In genomic region chr2:127248334-127249004, GRCm38 (mm10) we compare ENCODE assay signal across 8 mouse cellular contexts. TPM values are rescaled to one million over a fixed set of nuclear protein-coding genes. Genes with fewer than 3 reads are reported as not detected.
DNase-seq lines count a peak whose midpoint lies in the region; ATAC-seq lines count a peak whose summit lies in the region.

No protein-coding gene starts in this region.

- H3K9ac ChIP-seq in kidney, embryonic 14.5 days (ENCODE audit: low read depth, low read length): peak overlapping the region; percentile 83
- peak overlapping the region; percentile 87 for H3K9ac ChIP-seq in liver, embryonic 11.5 days (ENCODE audit: low read depth, low read length)
- H3K9ac ChIP-seq in stomach, embryonic 15.5 days: peak overlapping the region; percentile 80

- H3K27me3 ChIP-seq in embryonic facial prominence, embryonic 10.5 days (replicated peaks; ENCODE audit: low read depth, poor library complexity, severe bottlenecking): no peaks in the 10 kb centered on the region
- H3K27me3 ChIP-seq in heart, embryonic 10.5 days (ENCODE audit: insufficient read depth, poor library complexity, severe bottlenecking): no peaks in the 10 kb centered on the region
- H3K27me3 ChIP-seq in kidney, embryonic 14.5 days (ENCODE audit: control insufficient read depth, insufficient read depth, low read length): no peaks in the 10 kb centered on the region
- no peaks in the 10 kb centered on the region for H3K27me3 ChIP-seq in liver, embryonic 11.5 days (replicated peaks; ENCODE audit: control insufficient read depth, insufficient read depth, low read length)
- no peaks in the 10 kb centered on the region for H3K27me3 ChIP-seq in stomach, embryonic 15.5 days (replicated peaks)

- peaks cover 49% of the 10 kb centered on the region for H3K36me3 ChIP-seq in embryonic facial prominence, embryonic 10.5 days (replicated peaks)
- peaks cover 33% of the 10 kb centered on the region for H3K36me3 ChIP-seq in heart, embryonic 10.5 days
- peaks cover 25% of the 10 kb centered on the region for H3K36me3 ChIP-seq in kidney, embryonic 14.5 days (ENCODE audit: control insufficient read depth, insufficient read depth, low read length)
- H3K36me3 ChIP-seq in liver, embryonic 11.5 days (ENCODE audit: control insufficient read depth, insufficient read depth, low read length): peaks cover 8% of the 10 kb centered on the region
- H3K36me3 ChIP-seq in stomach, embryonic 15.5 days: peaks cover 18% of the 10 kb centered on the region

- no peaks in the 10 kb centered on the region for H3K9me3 ChIP-seq in embryonic facial prominence, embryonic 10.5 days
- no peaks in the 10 kb centered on the region for H3K9me3 ChIP-seq in heart, embryonic 10.5 days
- H3K9me3 ChIP-seq in kidney, embryonic 14.5 days (ENCODE audit: control insufficient read depth, low read length): no peaks in the 10 kb centered on the region
- H3K9me3 ChIP-seq in liver, embryonic 11.5 days (ENCODE audit: control insufficient read depth, low read length): no peaks in the 10 kb centered on the region
- H3K9me3 ChIP-seq in stomach, embryonic 15.5 days: no peaks in the 10 kb centered on the region

- peak overlapping the region; percentile 85 for H3K27ac ChIP-seq in embryonic facial prominence, embryonic 10.5 days (replicated peaks)
- peak overlapping the region; percentile 86 for H3K27ac ChIP-seq in heart, embryonic 10.5 days
- H3K27ac ChIP-seq in kidney, embryonic 14.5 days (ENCODE audit: low read depth, low read length): peak overlapping the region; percentile 55; the same call in 1 of the 2 replicates
- H3K27ac ChIP-seq in liver, embryonic 11.5 days (ENCODE audit: low read depth, low read length): peak overlapping the region; percentile 83
- H3K27ac ChIP-seq in stomach, embryonic 15.5 days: peak overlapping the region; percentile 81

- 1% methylated on average over 39 of the region's 39 CpGs for WGBS in embryonic facial prominence, embryonic 10.5 days
- under 1% methylated on average over 39 of the region's 39 CpGs for WGBS in heart, embryonic 10.5 days
- under 1% methylated on average over 39 of the region's 39 CpGs for WGBS in kidney, embryonic 14.5 days
- under 1% methylated on average over 39 of the region's 39 CpGs for WGBS in liver, embryonic 11.5 days
- WGBS in stomach, embryonic 15.5 days: under 1% methylated on average over 39 of the region's 39 CpGs

- H3K4me3 ChIP-seq in embryonic facial prominence, embryonic 10.5 days: peak overlapping the region; percentile 99
- H3K4me3 ChIP-seq in heart, embryonic 10.5 days: peak overlapping the region; percentile 90
- H3K4me3 ChIP-seq in kidney, embryonic 14.5 days (ENCODE audit: low read length): peak overlapping the region; percentile 80
- peak overlapping the region; percentile 87 for H3K4me3 ChIP-seq in liver, embryonic 11.5 days (ENCODE audit: low read depth, low read length)
- peak overlapping the region; percentile 97 for H3K4me3 ChIP-seq in stomach, embryonic 15.5 days (replicated peaks)

- peaks cover 30% of the 10 kb centered on the region for H3K4me1 ChIP-seq in embryonic facial prominence, embryonic 10.5 days
- peaks cover 40% of the 10 kb centered on the region for H3K4me1 ChIP-seq in heart, embryonic 10.5 days
- peaks cover 25% of the 10 kb centered on the region; the same call in 1 of the 2 replicates for H3K4me1 ChIP-seq in kidney, embryonic 14.5 days (ENCODE audit: control insufficient read depth, insufficient read depth, low read length)
- H3K4me1 ChIP-seq in liver, embryonic 11.5 days (replicated peaks; ENCODE audit: control insufficient read depth, insufficient read depth, low read length): peaks cover 20% of the 10 kb centered on the region
- H3K4me1 ChIP-seq in stomach, embryonic 15.5 days: peaks cover 23% of the 10 kb centered on the region

- H3K4me2 ChIP-seq in kidney, embryonic 14.5 days (replicated peaks; ENCODE audit: low read depth, low read length): peak overlapping the region; percentile 96
- H3K4me2 ChIP-seq in liver, embryonic 11.5 days: peak overlapping the region; percentile 98
- peak overlapping the region; percentile 94 for H3K4me2 ChIP-seq in stomach, embryonic 15.5 days

- DNase-seq in 3T3-L1 (ENCODE audit: low read depth, low spot score): peak; percentile 55
- peak; percentile 40 to 49 for DNase-seq in adrenal gland, adult 18-20 months (ENCODE audit: low spot score in 2 of 2)
- DNase-seq in embryonic facial prominence, embryonic 10.5 days (ENCODE audit: low spot score): peak; percentile 58
- DNase-seq in heart, embryonic 10.5 days (ENCODE audit: low spot score): peak; percentile 82
- DNase-seq in liver, embryonic 11.5 days (ENCODE audit: low spot score): peak; percentile 65
- DNase-seq in natural killer cell, adult 2 months (ENCODE audit: low spot score in 2 of 2): peak; percentile 35 to 55

- ATAC-seq in kidney, embryonic 14.5 days (ENCODE audit: low FRiP score, low TSS enrichment): peak; percentile 60
- peak; percentile 61 for ATAC-seq in liver, embryonic 11.5 days (replicated peaks; ENCODE audit: low FRiP score)
- peak; percentile 40 for ATAC-seq in stomach, embryonic 15.5 days (ENCODE audit: insufficient read depth, low FRiP score, low read depth)

RNA-seq across cellular contexts. Expression of gene Tmem127, which starts 0.8 kb away (rescaled TPM):
- total RNA-seq in adrenal gland, adult 18-20 months (2021): 10 to 100 TPM; 71.4 to 80.8 TPM
- 22.5 and 23.1 TPM in 2 replicates for polyA plus RNA-seq in embryonic facial prominence, embryonic 10.5 days (2016; fragmentation: Nextera tagmentation; extraction: Ambion mirVana)
- polyA plus RNA-seq in heart, embryonic 10.5 days (2016; fragmentation: Nextera tagmentation; extraction: Ambion mirVana): 22.1 and 23.1 TPM in 2 replicates
- polyA plus RNA-seq in kidney, embryonic 14.5 days (2014; fragmentation: Nextera tagmentation; extraction: Ambion mirVana): 13.5 and 19.8 TPM in 2 replicates
- 16.9 and 18.2 TPM in 2 replicates for polyA plus RNA-seq in liver, embryonic 11.5 days (2014; fragmentation: Nextera tagmentation; extraction: Ambion mirVana)
- polyA plus RNA-seq in stomach, embryonic 15.5 days (2015; fragmentation: Nextera tagmentation; extraction: Ambion mirVana): 29.2 and 29.4 TPM in 2 replicates

RNA-seq across cellular contexts. Expression of gene Ciao1, which starts 0.9 kb away (rescaled TPM):
- total RNA-seq in adrenal gland, adult 18-20 months (2021): 100 to 1,000 TPM in 1 of 2 experiments, 10 to 100 TPM in 1; 92.7 to 103 TPM
- polyA plus RNA-seq in embryonic facial prominence, embryonic 10.5 days (2016; fragmentation: Nextera tagmentation; extraction: Ambion mirVana): 54.9 and 55.5 TPM in 2 replicates
- polyA plus RNA-seq in heart, embryonic 10.5 days (2016; fragmentation: Nextera tagmentation; extraction: Ambion mirVana): 58.3 and 61.1 TPM in 2 replicates
- 60.1 and 62.5 TPM in 2 replicates for polyA plus RNA-seq in kidney, embryonic 14.5 days (2014; fragmentation: Nextera tagmentation; extraction: Ambion mirVana)
- polyA plus RNA-seq in liver, embryonic 11.5 days (2014; fragmentation: Nextera tagmentation; extraction: Ambion mirVana): 72.1 and 72.6 TPM in 2 replicates
- 52.3 and 61.7 TPM in 2 replicates for polyA plus RNA-seq in stomach, embryonic 15.5 days (2015; fragmentation: Nextera tagmentation; extraction: Ambion mirVana)

RNA-seq across cellular contexts. Expression of gene Stard7, which starts 21.5 kb away (rescaled TPM):
- total RNA-seq in adrenal gland, adult 18-20 months (2021): 100 to 1,000 TPM in 1 of 2 experiments, 10 to 100 TPM in 1; 81.9 to 100 TPM
- polyA plus RNA-seq in embryonic facial prominence, embryonic 10.5 days (2016; fragmentation: Nextera tagmentation; extraction: Ambion mirVana): 80.1 and 81.2 TPM in 2 replicates
- polyA plus RNA-seq in heart, embryonic 10.5 days (2016; fragmentation: Nextera tagmentation; extraction: Ambion mirVana): 97.1 and 110 TPM in 2 replicates
- polyA plus RNA-seq in kidney, embryonic 14.5 days (2014; fragmentation: Nextera tagmentation; extraction: Ambion mirVana): 53.0 and 102 TPM in 2 replicates
- polyA plus RNA-seq in liver, embryonic 11.5 days (2014; fragmentation: Nextera tagmentation; extraction: Ambion mirVana): 88.9 and 99.6 TPM in 2 replicates
- polyA plus RNA-seq in stomach, embryonic 15.5 days (2015; fragmentation: Nextera tagmentation; extraction: Ambion mirVana): 73.7 and 81.4 TPM in 2 replicates

RNA-seq across cellular contexts. Expression of gene Snrnp200, which starts 40.3 kb away (rescaled TPM):
- total RNA-seq in adrenal gland, adult 18-20 months (2021): 10 to 100 TPM; 63.0 to 68.6 TPM
- polyA plus RNA-seq in embryonic facial prominence, embryonic 10.5 days (2016; fragmentation: Nextera tagmentation; extraction: Ambion mirVana): 108 TPM in 2 replicates
- 61.8 and 64.4 TPM in 2 replicates for polyA plus RNA-seq in heart, embryonic 10.5 days (2016; fragmentation: Nextera tagmentation; extraction: Ambion mirVana)
- 62.7 and 85.9 TPM in 2 replicates for polyA plus RNA-seq in kidney, embryonic 14.5 days (2014; fragmentation: Nextera tagmentation; extraction: Ambion mirVana)
- polyA plus RNA-seq in liver, embryonic 11.5 days (2014; fragmentation: Nextera tagmentation; extraction: Ambion mirVana): 75.3 and 86.7 TPM in 2 replicates
- polyA plus RNA-seq in stomach, embryonic 15.5 days (2015; fragmentation: Nextera tagmentation; extraction: Ambion mirVana): 40.3 and 47.1 TPM in 2 replicates

RNA-seq across cellular contexts. Expression of gene 1810024B03Rik, which starts 40.4 kb away (rescaled TPM):
- 1 to 10 TPM in 1 of 2 experiments, under 1 TPM in 1; 0.96 to 1.5 TPM for total RNA-seq in adrenal gland, adult 18-20 months (2021)
- 2.5 and 2.6 TPM in 2 replicates for polyA plus RNA-seq in embryonic facial prominence, embryonic 10.5 days (2016; fragmentation: Nextera tagmentation; extraction: Ambion mirVana)
- 2.0 TPM in 2 replicates for polyA plus RNA-seq in heart, embryonic 10.5 days (2016; fragmentation: Nextera tagmentation; extraction: Ambion mirVana)
- polyA plus RNA-seq in kidney, embryonic 14.5 days (2014; fragmentation: Nextera tagmentation; extraction: Ambion mirVana): 2.7 and 3.6 TPM in 2 replicates
- 2.4 and 2.7 TPM in 2 replicates for polyA plus RNA-seq in liver, embryonic 11.5 days (2014; fragmentation: Nextera tagmentation; extraction: Ambion mirVana)
- polyA plus RNA-seq in stomach, embryonic 15.5 days (2015; fragmentation: Nextera tagmentation; extraction: Ambion mirVana): 1.9 and 2.0 TPM in 2 replicates

Comparison
In these comparisons a context has a peak if more than half of its experiments do, and no peak if none do; other contexts are left out.
1. Peak in every context shown above with its lines: DNase-seq, ATAC-seq, H3K4me3 ChIP-seq and H3K27ac ChIP-seq.